Mouse (Mus musculus) stomach, postnatal 0 days (tissue): ENCODE results near the gene Ceacam18.

ENCODE experiments used
- CTCF ChIP-seq: IDR thresholded peaks from 2 replicates; pipeline ENCODE4 v1.5.1; 2016; ENCODE audit warnings: antibody characterized with exemption, low read depth, mild to moderate bottlenecking, moderate library complexity
- EP300 ChIP-seq: optimal IDR thresholded peaks from 2 replicates; pipeline ENCODE3; 2016; ENCODE audit warnings: antibody characterized with exemption

DNA sequence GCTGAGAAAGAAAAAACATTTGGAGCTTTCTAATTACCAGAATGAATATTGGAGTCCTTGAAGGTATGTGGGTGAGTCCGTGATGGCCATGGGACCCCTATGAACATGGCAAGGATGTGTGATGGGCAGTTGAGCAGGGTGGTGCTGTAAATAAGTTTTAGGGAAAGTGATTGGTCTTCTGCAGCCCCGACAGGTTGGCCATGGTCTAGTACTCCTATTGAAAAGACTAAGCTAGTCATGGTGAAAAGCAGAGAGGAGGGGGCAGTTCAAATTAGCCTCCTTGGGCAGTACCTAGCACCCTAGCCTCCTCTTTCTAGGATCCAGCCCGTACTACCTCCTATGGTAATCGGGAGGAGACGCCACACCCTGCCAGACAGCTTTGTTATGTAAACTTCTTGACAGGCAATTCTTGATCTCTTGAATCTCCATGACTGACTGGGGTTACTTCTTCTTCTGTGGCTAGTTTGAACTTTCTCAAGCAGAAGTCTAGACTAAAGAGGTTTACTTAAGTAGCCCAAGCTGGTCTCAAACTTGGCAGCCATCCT lies 26.7 kb upstream of the Ceacam18 start:
- TF ChIP-seq CTCF (no peak), EP300 (no peak)
